Mouse (Mus musculus) CH12.LX (cell line): Measurements from ENCODE around the gene Scaf11. TPM values are rescaled to one million over a fixed set of nuclear protein-coding genes. Genes with fewer than 3 reads are reported as not detected.

Experiments used
- DNase-seq: peaks from one replicate; pipeline ENCODE4 v3.0.0-alpha.2; 2013; ENCODE audit errors: extremely low read depth
- H3K27ac ChIP-seq: 2 replicates; pipeline ENCODE4 v1.5.1; 2012; ENCODE audit warnings: low read depth, mild to moderate bottlenecking, control low read depth, moderate library complexity; ENCODE audit not compliant: insufficient read depth
- H3K27me3 ChIP-seq: replicated peaks from 2 replicates; pipeline ENCODE3; 2012; ENCODE audit warnings: inconsistent platforms
- H3K36me3 ChIP-seq, 2 experiments: replicated peaks in 1 of 2; 2 replicates each; pipeline versions ENCODE3 to v1.6.1; 2012; ENCODE audit warnings: inconsistent platforms in 1 of 2, low read length in 1 of 2, mild to moderate bottlenecking in 1 of 2, mixed read lengths in 1 of 2, moderate library complexity in 1 of 2; ENCODE audit not compliant: control insufficient read depth in 1 of 2, insufficient read depth in 1 of 2
- H3K4me1 ChIP-seq, 2 experiments: 2 replicates each; pipeline ENCODE4 v1.6.1; 2012; ENCODE audit warnings: inconsistent platforms in 1 of 2, moderate library complexity in 1 of 2; ENCODE audit not compliant: insufficient read depth in 2 of 2, control insufficient read depth in 1 of 2
- H3K4me2 ChIP-seq: 2 replicates; pipeline ENCODE4 v1.6.1; 2012; ENCODE audit warnings: low read depth, mild to moderate bottlenecking, control low read depth; ENCODE audit not compliant: poor library complexity, insufficient read depth, severe bottlenecking
- H3K4me3 ChIP-seq, 3 experiments: fragments of 150-350 bp in 1 of 3; sonication (generic) in 1 of 3; replicated peaks in 1 of 3; 2 replicates each; pipeline versions ENCODE3 to v1.5.1; 2011 to 2012; ENCODE audit warnings: low read depth in 2 of 3, low read length in 2 of 3, mild to moderate bottlenecking in 2 of 3, moderate library complexity in 2 of 3, control low read depth in 1 of 3, improper control_type of control experiment in 1 of 3, inconsistent platforms in 1 of 3, mixed read lengths in 1 of 3; ENCODE audit not compliant: poor library complexity in 1 of 3
- H3K79me2 ChIP-seq: replicated peaks from 2 replicates; pipeline ENCODE4 v1.6.1; 2012; ENCODE audit warnings: mild to moderate bottlenecking, moderate library complexity; ENCODE audit not compliant: control insufficient read depth, poor library complexity, insufficient read depth, severe bottlenecking; ENCODE audit errors: extremely low read depth
- H3K9ac ChIP-seq: 2 replicates; pipeline ENCODE4 v1.6.1; 2012; ENCODE audit warnings: low read depth, mild to moderate bottlenecking, control low read depth, moderate library complexity; ENCODE audit not compliant: insufficient read depth
- H3K9me3 ChIP-seq: replicated peaks from 2 replicates; pipeline ENCODE3; 2012; ENCODE audit warnings: low read length, inconsistent platforms, mixed read lengths
- BHLHE40 ChIP-seq: IDR thresholded peaks from 2 replicates; pipeline ENCODE4 v1.6.1; 2011; ENCODE audit warnings: mild to moderate bottlenecking, low read depth, low read length, improper control_type of control experiment
- CHD1 ChIP-seq: IDR thresholded peaks from 2 replicates; pipeline ENCODE4 v1.6.1; 2012; ENCODE audit warnings: low read depth, low read length, improper control_type of control experiment, inconsistent platforms
- CTCF ChIP-seq, 2 experiments: IDR thresholded peaks in 1 of 2; conservative IDR thresholded peaks in 1 of 2; 2 replicates each; pipeline ENCODE4 v1.5.1; 2011 to 2012; ENCODE audit warnings: low read depth in 2 of 2, low read length in 2 of 2, improper control_type of control experiment in 1 of 2, inconsistent platforms in 1 of 2, mild to moderate bottlenecking in 1 of 2, moderate library complexity in 1 of 2
- E2F4 ChIP-seq: IDR thresholded peaks from 2 replicates; pipeline ENCODE4 v1.6.1; 2011; ENCODE audit warnings: low read depth, low read length, improper control_type of control experiment; ENCODE audit not compliant: insufficient replicate concordance
- ELF1 ChIP-seq: IDR thresholded peaks from 2 replicates; pipeline ENCODE4 v1.6.1; 2014; ENCODE audit warnings: low read depth, mild to moderate bottlenecking, inconsistent platforms, low read length, improper control_type of control experiment
- EP300 ChIP-seq: IDR thresholded peaks from 2 replicates; pipeline ENCODE4 v1.6.1; 2011; ENCODE audit warnings: low read length, improper control_type of control experiment
- GABPA ChIP-seq: IDR thresholded peaks from 2 replicates; pipeline ENCODE4 v1.6.1; 2012; ENCODE audit warnings: low read depth, low read length, improper control_type of control experiment, inconsistent platforms; ENCODE audit not compliant: insufficient replicate concordance
- HCFC1 ChIP-seq: IDR thresholded peaks from 2 replicates; pipeline ENCODE4 v1.6.1; 2012; ENCODE audit warnings: low read depth, mild to moderate bottlenecking, inconsistent platforms, low read length, improper control_type of control experiment
- IRF4 ChIP-seq: IDR thresholded peaks from 2 replicates; pipeline ENCODE4 v1.6.1; 2014; ENCODE audit warnings: low read depth, mild to moderate bottlenecking, inconsistent platforms, low read length, improper control_type of control experiment
- JUN ChIP-seq: IDR thresholded peaks from 2 replicates; pipeline ENCODE4 v1.6.1; 2011; ENCODE audit warnings: low read depth, mild to moderate bottlenecking, low read length, improper control_type of control experiment, moderate library complexity; ENCODE audit not compliant: insufficient read depth
- JUND ChIP-seq: conservative IDR thresholded peaks from 2 replicates; pipeline ENCODE4 v1.6.1; 2011; ENCODE audit warnings: low read depth, low read length, improper control_type of control experiment
- KAT2A ChIP-seq: IDR thresholded peaks from 2 replicates; pipeline ENCODE4 v1.6.1; 2012; ENCODE audit warnings: low read length, improper control_type of control experiment, inconsistent platforms; ENCODE audit not compliant: insufficient replicate concordance
- MAX ChIP-seq: IDR thresholded peaks from 2 replicates; pipeline ENCODE4 v1.6.1; 2011; ENCODE audit warnings: low read length, improper control_type of control experiment
- MAZ ChIP-seq: IDR thresholded peaks from 2 replicates; pipeline ENCODE4 v1.6.1; 2012; ENCODE audit warnings: low read depth, mild to moderate bottlenecking, inconsistent platforms, low read length, improper control_type of control experiment, moderate library complexity
- MXI1 ChIP-seq: IDR thresholded peaks from 2 replicates; pipeline ENCODE4 v1.6.1; 2011; ENCODE audit warnings: mild to moderate bottlenecking, low read depth, low read length, improper control_type of control experiment
- MYC ChIP-seq: IDR thresholded peaks from 2 replicates; pipeline ENCODE4 v1.6.1; 2011; ENCODE audit warnings: low read depth, mild to moderate bottlenecking, improper control_type of control experiment, low read length
- NELFE ChIP-seq: IDR thresholded peaks from 2 replicates; pipeline ENCODE4 v1.6.1; 2011; ENCODE audit warnings: low read depth, low read length, improper control_type of control experiment
- NRF1 ChIP-seq: IDR thresholded peaks from 2 replicates; pipeline ENCODE4 v1.6.1; 2014; ENCODE audit warnings: low read depth, mild to moderate bottlenecking, inconsistent platforms, low read length, improper control_type of control experiment, moderate library complexity
- PAX5 ChIP-seq: IDR thresholded peaks from 2 replicates; pipeline ENCODE4 v1.6.1; 2012; ENCODE audit warnings: low read length, inconsistent platforms, mixed read lengths
- POLR2A ChIP-seq: IDR thresholded peaks from 2 replicates; pipeline ENCODE4 v1.6.1; 2011; ENCODE audit warnings: low read depth, mild to moderate bottlenecking, improper control_type of control experiment, low read length
- RCOR1 ChIP-seq: conservative IDR thresholded peaks from 2 replicates; pipeline ENCODE4 v1.6.1; 2012; ENCODE audit warnings: low read depth, mild to moderate bottlenecking, inconsistent platforms, low read length, improper control_type of control experiment
- SIN3A ChIP-seq: IDR thresholded peaks from 2 replicates; pipeline ENCODE4 v1.6.1; 2012; ENCODE audit warnings: low read length, improper control_type of control experiment, inconsistent platforms
- TBP ChIP-seq: conservative IDR thresholded peaks from 2 replicates; pipeline ENCODE4 v1.6.1; 2011; ENCODE audit warnings: low read depth, low read length, improper control_type of control experiment
- TCF12 ChIP-seq: IDR thresholded peaks from 2 replicates; pipeline ENCODE4 v1.6.1; 2014; ENCODE audit warnings: low read depth, mild to moderate bottlenecking, inconsistent platforms, low read length, improper control_type of control experiment
- UBTF ChIP-seq: IDR thresholded peaks from 2 replicates; pipeline ENCODE4 v1.6.1; 2012; ENCODE audit warnings: low read depth, mild to moderate bottlenecking, inconsistent platforms, low read length, improper control_type of control experiment, moderate library complexity
- USF1 ChIP-seq: IDR thresholded peaks from 2 replicates; pipeline ENCODE4 v1.6.1; 2014; ENCODE audit warnings: low read depth, mild to moderate bottlenecking, inconsistent platforms, low read length, improper control_type of control experiment
- USF2 ChIP-seq: conservative IDR thresholded peaks from 2 replicates; pipeline ENCODE4 v1.6.1; 2011; ENCODE audit warnings: low read depth, low read length, improper control_type of control experiment
- dilution Hi-C: fragments of 300-500 bp; cut with MboI; formaldehyde crosslinking; loops from 2 replicates; pipeline ENCODE4 v1.14.3; 2020; ENCODE audit warnings: low sequenced_read_pairs; ENCODE audit not compliant: extremely low pct_unique_long_range_greater_than_20kb, extremely low pct_ligation_motif_present
- in situ Hi-C: fragments of 300-500 bp; cut with MboI; formaldehyde crosslinking; loops from 3 replicates; pipeline ENCODE4 v1.14.3; 2019; ENCODE audit warnings: low sequenced_read_pairs, low pct_ligation_motif_present, low pct_unique_long_range_greater_than_20kb, mixed read lengths
- polyA plus RNA-seq: library from polyadenylated mRNA; unstranded; fragments of >175 nt; gene quantifications from 2 replicates; pipeline ENCODE4 v1.2.1, GENCODE M21; 2012; ENCODE audit warnings: low read depth; ENCODE audit not compliant: insufficient read length
- total RNA-seq, 2 experiments: library from RNA; depleted of rRNA; stranded (reverse); fragments of 300-350 nt in 1 of 2; fragments of >200 nt in 1 of 2; gene quantifications; 2 replicates each; pipeline ENCODE4 v1.2.3; 2012 to 2014

Gene Scaf11
- total and polyA plus RNA-seq, 3 experiments: 57.2 to 88.0 (median 59.8) TPM

GRCm38 (mm10) chr15:96468316-96468715 lies 7.7 kb upstream of the Scaf11 start:
- Histone ChIP-seq H3K4me1 (peaks cover 9 to 21% of the 10 kb centered on the region in 2 experiments), H3K4me2 (no peak overlapping the region; the same call in 1 of the 2 replicates), H3K9me3 (peaks cover 2% of the 10 kb centered on the region), H3K27ac (no peak overlapping the region), H3K79me2 (no peaks in the 10 kb centered on the region), H3K27me3 (no peaks in the 10 kb centered on the region), H3K4me3 (no peak overlapping the region), H3K9ac (no peak overlapping the region), H3K36me3 (no peaks in the 10 kb centered on the region)
- dilution Hi-C loops: no loop called here
- TF ChIP-seq EP300 (peak; percentile 36; the same call in 1 of the 2 replicates), USF1 (no peak), USF2 (no peak), BHLHE40 (peak; percentile 95), TCF12 (peak; percentile 49)
- in situ Hi-C loops: no loop called here
- no peak for DNase-seq

GRCm38 (mm10) chr15:96467844-96468243 lies 7.2 kb upstream of the Scaf11 start:
- in situ Hi-C loops (no loop called here), dilution Hi-C loops (no loop called here)
- Histone ChIP-seq H3K79me2 (no peaks in the 10 kb centered on the region), H3K27me3 (no peaks in the 10 kb centered on the region), H3K9me3 (peaks cover 2% of the 10 kb centered on the region), H3K4me1 (peaks cover 9 to 20% of the 10 kb centered on the region in 2 experiments), H3K4me3 (no peak overlapping the region), H3K27ac (no peak overlapping the region), H3K9ac (no peak overlapping the region), H3K4me2 (no peak overlapping the region; the same call in 1 of the 2 replicates), H3K36me3 (no peaks in the 10 kb centered on the region)
- peak; percentile 46 for DNase-seq
- TF ChIP-seq ELF1: no peak
- no peak for TF ChIP-seq NRF1
- peak; percentile 67; the same call in 1 of the 2 replicates for TF ChIP-seq EP300
- TF ChIP-seq POLR2A: no peak
- TF ChIP-seq MYC: no peak
- no peak for TF ChIP-seq CTCF (conservative IDR thresholded peaks at IDR 0.05 in 1 of 2, IDR thresholded peaks at IDR 0.05 in 1 of 2; ENCODE audit: low read depth in 2 of 2, low read length in 2 of 2)
- TF ChIP-seq KAT2A: no peak
- TF ChIP-seq E2F4: no peak
- TF ChIP-seq JUN: no peak
- TF ChIP-seq SIN3A: no peak
- no peak for TF ChIP-seq JUND
- TF ChIP-seq CHD1: no peak
- no peak for TF ChIP-seq GABPA
- TF ChIP-seq HCFC1: no peak
- TF ChIP-seq MAX: no peak
- no peak for TF ChIP-seq NELFE
- peak; percentile 76; the same call in 1 of the 2 replicates for TF ChIP-seq IRF4
- peak; percentile 41; the same call in 1 of the 2 replicates for TF ChIP-seq BHLHE40
- TF ChIP-seq TBP: no peak
- 0 out of 2 replicates have a peak, but pooled peaks have one; percentile 20 for TF ChIP-seq TCF12
- no peak for TF ChIP-seq UBTF
- no peak for TF ChIP-seq USF2
- no peak for TF ChIP-seq MAZ
- TF ChIP-seq RCOR1: no peak
- no peak for TF ChIP-seq MXI1
- TF ChIP-seq PAX5: no peak
